Mouse (Mus musculus) right cerebral cortex, postnatal 14 days (tissue): ENCODE data around the gene Tcf20.

Experiments
- DNase-seq: peaks from one replicate; pipeline ENCODE4 v3.0.0; 2022

Gene Tcf20

GRCm38 (mm10) chr15:82956721-82957120, 31.0 kb downstream of the Tcf20 start:
- DNase-seq = no peak

DNA sequence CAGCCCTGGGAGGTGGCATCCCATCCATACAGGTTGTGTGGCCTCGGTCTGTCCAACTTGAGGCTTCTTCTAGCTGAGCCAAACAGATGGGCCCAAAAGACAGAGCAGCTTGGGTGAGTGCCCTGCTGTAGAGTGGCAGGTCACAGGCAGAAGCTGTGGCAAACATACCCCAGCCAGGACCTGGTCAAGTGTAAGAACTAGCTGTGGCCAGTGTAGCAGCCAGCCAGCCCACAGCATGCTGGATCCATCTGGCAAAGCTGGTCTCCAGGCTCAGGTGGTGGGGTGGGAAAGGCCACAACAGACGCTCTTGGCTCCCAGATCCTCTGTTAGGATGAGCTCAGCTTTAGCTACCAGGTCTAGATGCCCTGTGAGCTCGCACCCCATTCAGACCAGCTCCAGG, 31.4 kb downstream of the Tcf20 start:
- no peak for DNase-seq

DNA sequence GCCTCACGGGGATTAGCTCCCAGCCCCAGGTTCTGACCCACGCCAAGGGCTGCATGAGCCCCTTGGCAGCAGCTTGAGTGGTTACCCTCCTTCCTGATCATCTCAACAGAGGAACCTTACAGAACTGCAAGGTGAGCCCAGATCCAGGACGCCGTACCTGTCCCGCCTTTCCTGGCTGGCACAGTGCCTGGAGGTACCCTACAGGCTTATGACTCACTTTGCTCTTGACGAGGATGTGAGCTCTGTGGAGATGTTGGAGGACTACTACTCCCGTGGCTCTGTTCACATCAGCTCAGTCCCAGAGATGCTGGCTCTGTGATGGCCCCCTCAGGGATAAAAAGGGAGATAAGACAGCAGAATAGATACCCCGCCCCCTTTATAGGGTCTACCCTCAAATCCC, 32.4 kb downstream of the Tcf20 start:
- DNase-seq = no peak

DNA sequence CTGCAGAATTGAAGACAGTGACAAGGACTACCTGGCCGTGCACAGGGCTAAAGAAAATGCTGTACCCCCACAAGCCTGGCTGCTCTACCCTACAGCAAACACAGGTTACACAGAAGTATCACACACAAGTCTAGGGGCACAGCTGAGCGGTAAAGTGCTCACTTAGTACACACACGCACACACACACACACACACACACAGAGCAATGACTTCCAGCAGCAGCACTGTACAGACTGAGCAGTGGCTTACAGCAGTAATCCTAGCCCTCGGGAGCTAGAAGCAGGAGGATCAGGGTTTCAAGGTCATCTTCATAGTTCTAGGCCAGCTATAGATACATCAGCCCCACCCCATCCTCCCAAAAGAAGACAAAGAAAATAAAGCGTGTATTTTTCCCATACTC, 33.6 kb downstream of the Tcf20 start:
- DNase-seq = no peak

GRCm38 (mm10) chr15:82953096-82953495, 34.6 kb downstream of the Tcf20 start:
- DNase-seq = no peak

DNA sequence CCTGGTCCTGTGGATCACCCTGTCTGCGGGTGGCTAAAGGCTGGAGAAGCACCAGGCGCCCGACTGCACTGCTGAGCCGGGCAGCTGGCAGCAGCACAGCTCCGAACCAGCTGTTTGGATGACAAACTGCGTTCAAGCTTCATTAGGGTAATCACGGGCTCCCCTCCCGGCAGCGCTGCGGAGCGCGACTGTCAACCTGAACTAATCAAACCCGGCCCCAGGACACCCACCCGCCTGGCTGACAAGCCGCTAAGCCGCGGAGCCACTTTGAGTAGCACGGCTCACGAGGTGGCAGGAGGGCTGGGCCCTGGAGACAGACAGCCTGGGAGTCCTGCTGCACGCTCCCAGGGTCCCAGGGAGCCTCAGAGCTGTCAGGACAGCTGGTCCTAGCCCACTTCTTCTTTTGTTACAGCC, 35.4 kb downstream of the Tcf20 start:
- DNase-seq = no peak

DNA sequence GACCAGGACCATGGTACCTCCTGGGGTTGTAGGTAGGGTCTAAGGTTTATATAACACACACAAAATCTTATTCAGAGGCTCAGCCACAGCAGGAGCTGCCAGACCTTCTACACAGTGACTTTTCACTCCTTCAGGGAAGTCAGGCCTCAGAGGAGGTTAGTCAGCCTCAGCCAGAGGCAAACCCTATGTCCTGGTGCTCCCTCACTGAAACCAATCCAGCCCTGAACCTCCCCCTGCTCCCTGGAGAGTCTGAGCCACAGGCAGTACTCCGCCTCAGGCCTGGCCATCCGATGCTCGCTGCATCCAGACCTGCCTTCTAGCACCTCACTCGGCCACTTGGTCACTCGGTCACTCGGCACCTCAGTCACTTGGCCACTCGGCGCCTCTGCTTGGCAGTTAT, 37.4 kb downstream of the Tcf20 start:
- no peak for DNase-seq

GRCm38 (mm10) chr15:82947431-82947830, 40.2 kb downstream of the Tcf20 start:
- DNase-seq = peak; percentile 46

- DNase-seq = no peak
These were observed 43.0 kb downstream of the Tcf20 start for GRCm38 (mm10) chr15:82944479-82945195.

GRCm38 (mm10) chr15:82941733-82942132, 45.9 kb downstream of the Tcf20 start:
- DNase-seq = peak; percentile 66

GRCm38 (mm10) chr15:82940494-82941214, 47.0 kb downstream of the Tcf20 start:
- no peak for DNase-seq

DNA sequence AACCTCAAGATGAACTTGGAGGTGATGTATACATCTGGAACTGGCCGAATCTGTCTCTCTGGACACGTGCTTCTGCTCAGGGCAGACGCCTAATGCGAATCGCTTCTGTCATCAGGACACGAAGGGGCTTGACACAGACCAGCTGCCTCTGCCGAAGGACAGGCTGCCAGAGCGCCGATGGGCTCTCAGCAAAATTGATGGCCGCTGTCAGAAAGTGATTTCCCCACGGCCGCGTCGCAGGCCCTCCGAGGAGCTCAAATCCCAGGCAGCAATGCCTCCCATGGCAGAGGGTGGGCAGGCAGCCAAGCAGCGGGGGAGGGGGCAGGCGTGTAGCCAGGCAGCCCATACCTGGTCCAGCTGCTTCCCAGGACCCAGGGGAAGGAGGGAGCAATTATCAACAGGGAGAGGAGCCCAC, 49.5 kb downstream of the Tcf20 start:
- peak; percentile 65 for DNase-seq

GRCm38 (mm10) chr15:82937428-82937992, 50.2 kb downstream of the Tcf20 start:
- no peak for DNase-seq

GRCm38 (mm10) chr15:82934971-82935370, 52.7 kb downstream of the Tcf20 start:
- DNase-seq = no peak

DNA sequence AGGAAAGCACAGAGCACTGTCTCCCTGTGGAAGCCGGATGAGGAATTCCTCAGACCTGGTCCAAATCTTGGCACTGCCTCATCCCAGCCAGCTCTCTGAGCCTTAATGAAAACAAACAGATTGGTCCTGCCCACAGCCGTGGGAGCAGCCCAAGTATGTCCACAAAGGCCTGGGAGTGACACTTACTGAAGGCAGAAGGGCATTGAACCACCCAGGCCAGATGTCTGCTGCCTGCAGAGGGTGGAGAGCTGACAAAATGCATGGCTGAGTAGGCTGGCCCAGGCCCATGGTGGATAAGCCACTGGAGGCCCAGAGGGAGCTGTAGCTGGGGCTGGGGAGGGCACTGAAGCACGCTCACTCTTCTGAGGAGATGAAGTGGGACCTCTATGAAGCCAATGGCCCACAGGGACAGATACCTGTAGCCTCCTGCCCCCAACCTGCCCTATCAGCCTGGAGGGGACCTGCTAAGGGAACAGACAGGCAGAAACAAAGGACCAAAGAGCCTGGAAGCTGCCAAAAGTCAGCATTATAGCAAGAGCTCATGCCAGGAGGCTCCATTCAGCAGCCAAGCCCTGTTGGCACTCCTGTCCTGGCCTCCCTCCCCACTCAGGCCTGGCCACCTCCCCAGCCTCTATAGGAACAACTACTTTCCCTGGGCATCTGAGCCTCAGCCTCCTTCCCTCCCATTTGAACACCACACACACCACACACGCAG, 54.6 kb downstream of the Tcf20 start:
- no peak for DNase-seq

DNA sequence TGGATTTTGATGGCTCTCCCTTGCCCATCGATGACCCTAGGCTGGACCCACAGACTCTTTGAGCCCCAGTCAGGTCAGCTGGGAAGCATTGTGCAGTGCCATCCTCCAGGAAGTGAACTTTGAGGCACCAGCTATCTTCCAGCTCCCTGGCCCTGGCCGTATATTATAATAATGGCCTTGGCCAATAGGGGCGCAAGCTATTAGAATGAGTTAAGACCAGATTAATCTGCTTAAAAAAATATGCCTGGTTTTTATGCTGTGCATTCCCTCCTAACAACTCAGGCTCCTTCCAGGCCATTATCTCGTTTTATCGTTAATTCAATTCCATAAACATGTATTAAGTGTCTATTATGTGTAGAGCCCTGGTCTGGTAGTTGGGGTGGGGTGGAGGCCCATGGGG, 56.2 kb downstream of the Tcf20 start:
- no peak for DNase-seq

DNA sequence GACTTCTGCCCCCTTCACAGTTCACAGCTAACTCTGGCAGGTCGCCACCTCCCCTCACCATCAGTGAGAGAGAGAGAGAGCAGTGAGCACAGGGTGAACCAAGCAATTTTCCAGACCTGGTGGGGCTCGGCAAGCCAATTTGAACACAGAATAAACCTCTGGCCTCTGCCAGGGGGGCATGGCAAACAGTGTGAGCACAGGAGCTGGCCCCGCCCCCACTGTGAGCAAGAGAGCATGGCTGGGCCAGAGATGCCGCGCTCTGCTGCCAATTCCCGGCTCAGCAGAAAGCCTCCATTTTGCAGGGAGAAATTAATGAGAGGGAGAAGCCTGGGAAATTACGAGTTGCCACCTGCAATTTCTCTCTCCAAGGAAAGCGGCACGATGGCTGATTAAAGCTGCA, 58.1 kb downstream of the Tcf20 start:
- no peak for DNase-seq

DNA sequence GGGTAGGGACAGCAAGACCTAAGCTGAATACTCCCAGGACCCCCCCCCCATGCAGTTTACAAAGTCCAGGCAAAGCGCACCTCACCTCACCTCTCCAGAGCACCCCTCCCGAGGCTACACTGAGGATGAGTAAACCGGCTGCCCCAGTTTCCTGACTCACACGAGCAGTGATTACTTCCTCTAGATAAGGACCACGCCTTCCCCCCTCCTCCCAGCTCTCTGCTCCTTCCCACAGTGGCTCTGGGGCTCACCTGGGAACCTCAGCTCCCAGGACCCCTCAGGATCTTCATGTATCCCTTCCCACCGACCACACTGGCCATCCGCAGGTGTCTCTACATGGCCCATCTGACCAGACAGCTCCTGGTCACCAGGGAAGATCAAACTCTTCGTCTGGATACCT, 58.8 kb downstream of the Tcf20 start:
- no peak for DNase-seq

GRCm38 (mm10) chr15:82928023-82928422, 59.6 kb downstream of the Tcf20 start:
- no peak for DNase-seq

- no peak for DNase-seq
These were observed 60.6 kb downstream of the Tcf20 start for GRCm38 (mm10) chr15:82927057-82927456.

DNA sequence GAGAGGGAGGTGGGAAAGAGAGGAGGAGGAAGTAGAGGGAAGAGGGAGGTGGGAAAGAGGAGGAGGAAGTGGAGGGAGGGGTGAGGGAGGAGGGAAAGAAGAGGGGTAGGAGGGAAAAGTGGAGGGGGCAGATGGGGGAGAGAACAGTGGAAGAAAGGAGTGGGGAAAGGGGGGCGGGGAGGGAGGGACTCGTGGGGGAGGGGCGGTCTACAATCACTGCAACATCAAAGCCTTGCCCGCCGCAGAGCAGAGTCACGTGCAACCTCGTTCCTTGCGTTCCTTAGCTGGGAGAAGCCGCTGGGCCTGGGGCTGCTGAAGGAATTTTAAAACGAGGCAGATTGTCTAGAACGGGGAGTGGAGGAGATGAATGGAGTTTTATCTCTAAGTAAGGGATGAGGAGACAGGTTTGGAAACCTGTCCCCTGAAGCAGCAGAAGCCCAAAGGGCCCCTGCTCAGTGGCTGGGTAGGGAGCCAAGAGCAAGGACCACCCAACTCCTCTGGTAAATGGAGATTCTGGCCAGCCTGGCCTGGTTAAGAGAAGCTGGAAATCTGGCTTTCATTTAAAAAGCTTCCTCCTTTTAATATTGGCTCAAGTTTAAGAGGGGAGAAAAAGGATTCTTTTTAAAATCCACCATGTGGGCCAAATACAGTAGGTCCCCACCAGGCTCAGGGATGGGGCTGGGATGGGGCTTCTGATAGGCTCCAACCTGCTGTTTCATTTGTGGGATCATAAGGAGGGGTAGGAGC, 62.8 kb downstream of the Tcf20 start:
- DNase-seq = no peak

DNA sequence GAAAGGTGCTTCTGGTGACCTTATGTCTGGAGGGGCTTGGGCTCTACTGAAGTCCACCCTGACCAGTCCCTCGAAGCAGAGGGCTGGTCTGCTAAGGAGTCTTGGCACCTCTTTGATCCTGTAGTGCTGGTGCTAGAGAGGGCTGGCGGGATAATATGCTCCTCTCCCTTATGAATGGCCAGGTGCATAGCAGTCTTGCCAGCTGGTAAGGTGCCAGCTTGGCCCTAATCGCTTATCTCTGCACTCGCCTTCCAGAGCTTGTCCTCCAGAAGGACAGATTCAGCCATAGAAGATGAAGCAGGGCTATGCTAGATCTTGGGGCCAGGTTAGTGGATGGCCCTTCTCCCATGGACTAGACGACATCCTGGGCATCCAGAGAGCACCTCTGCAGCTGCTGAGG, 64.1 kb downstream of the Tcf20 start:
- DNase-seq = no peak

GRCm38 (mm10) chr15:82922755-82923154, 64.9 kb downstream of the Tcf20 start:
- no peak for DNase-seq
